Mouse (Mus musculus): ENCODE results near the gene Iqcd.

DNA sequence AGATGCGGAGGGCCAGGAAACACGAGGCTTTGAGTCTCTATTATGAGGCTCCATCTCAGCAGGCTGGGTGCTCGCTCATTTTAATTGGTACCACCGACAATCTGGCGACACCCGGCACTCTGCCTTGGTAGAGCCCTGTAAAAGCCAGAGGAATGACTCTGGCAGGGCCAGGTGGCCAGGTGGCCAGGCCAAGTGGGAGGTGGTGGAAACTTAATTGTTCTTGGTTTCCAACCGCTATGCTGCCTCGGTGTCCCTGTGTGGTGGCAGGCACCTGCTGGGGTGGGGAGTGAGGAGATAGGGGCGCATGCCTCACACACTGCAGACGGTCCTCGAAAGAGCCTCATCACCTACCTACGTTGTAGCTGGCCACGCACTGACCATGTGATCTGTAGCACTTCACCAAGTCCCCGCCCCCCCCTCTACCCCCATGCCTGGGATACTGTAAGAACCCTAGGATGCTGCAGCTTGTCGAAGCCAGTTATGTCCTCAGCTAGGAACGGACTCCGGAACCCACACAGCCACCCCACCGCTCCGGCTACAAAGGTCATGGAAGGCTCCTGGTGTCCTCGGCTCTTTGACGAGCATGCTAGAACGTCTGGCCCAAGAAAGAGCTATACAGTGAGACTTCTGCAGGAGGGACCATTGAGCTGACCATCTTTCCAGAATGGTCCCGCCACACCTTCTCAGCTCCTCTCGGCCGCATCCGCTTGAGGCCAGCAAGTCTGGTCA lies 8.8 kb upstream of the Iqcd start:
- TF ChIP-seq CTCF (IDR thresholded peaks at IDR 0.05), result no peak
- TF ChIP-seq POLR2A (IDR thresholded peaks at IDR 0.05; ENCODE audit: insufficient read depth, low read depth, low read length), result no peak

All from heart, adult 2 months (tissue).